Mouse (Mus musculus) myocyte (in vitro differentiated cells): ENCODE data around the gene Ankrd6. TPM values are rescaled to one million over a fixed set of nuclear protein-coding genes. Genes with fewer than 3 reads are reported as not detected.

Source experiments
- H3K27me3 ChIP-seq: one replicate; pipeline ENCODE4 v1.6.1; 2011; ENCODE audit not compliant: control insufficient read depth, insufficient read depth, insufficient read length
- H3K36me3 ChIP-seq: one replicate; pipeline ENCODE4 v1.6.1; 2011; ENCODE audit not compliant: control insufficient read depth, insufficient read depth
- H3K4me2 ChIP-seq: one replicate; pipeline ENCODE4 v1.6.1; 2011; ENCODE audit warnings: low read depth, control low read depth
- H3K4me3 ChIP-seq: one replicate; pipeline ENCODE4 v1.5.1; 2011; ENCODE audit warnings: mild to moderate bottlenecking, control low read depth, moderate library complexity
- H3K79me2 ChIP-seq: one replicate; pipeline ENCODE4 v1.6.1; 2011; ENCODE audit not compliant: control insufficient read depth, insufficient read depth
- H3ac ChIP-seq: one replicate; pipeline ENCODE4 v1.6.1; 2011; ENCODE audit not compliant: control insufficient read depth, insufficient read length
- CEBPB ChIP-seq: IDR thresholded peaks from 2 replicates; pipeline ENCODE4 v1.6.1; 2011; ENCODE audit warnings: mild to moderate bottlenecking, moderate library complexity; ENCODE audit not compliant: poor library complexity, insufficient read depth, severe bottlenecking
- E2F4 ChIP-seq: IDR thresholded peaks from one replicate; pipeline ENCODE4 v1.6.1; 2011; ENCODE audit warnings: mild to moderate bottlenecking, control low read depth, moderate library complexity; ENCODE audit not compliant: insufficient read depth
- MAX ChIP-seq: IDR thresholded peaks from one replicate; pipeline ENCODE4 v1.6.1; 2011; ENCODE audit warnings: low read depth, mild to moderate bottlenecking, control low read depth
- MYOD1 ChIP-seq, 3 experiments: IDR thresholded peaks; one replicate each; pipeline ENCODE4 v1.6.1; 2011; ENCODE audit warnings: control low read depth in 2 of 3, low read depth in 2 of 3, mild to moderate bottlenecking in 2 of 3, moderate library complexity in 1 of 3; ENCODE audit not compliant: insufficient read length in 2 of 3, control insufficient read depth in 1 of 3
- MYOG ChIP-seq, 3 experiments: IDR thresholded peaks; one replicate each; pipeline ENCODE4 v1.6.1; 2011; ENCODE audit warnings: control low read depth in 2 of 3, low read depth in 2 of 3, mild to moderate bottlenecking in 2 of 3; ENCODE audit not compliant: insufficient read length in 2 of 3, control insufficient read depth in 1 of 3, insufficient read depth in 1 of 3
- POLR2A ChIP-seq: IDR thresholded peaks from one replicate; pipeline ENCODE4 v1.6.1; 2011; ENCODE audit warnings: low read depth, mild to moderate bottlenecking, control low read depth, moderate library complexity; ENCODE audit not compliant: insufficient read length
- POLR2AphosphoS2 ChIP-seq: IDR thresholded peaks from one replicate; pipeline ENCODE4 v1.6.1; 2011; ENCODE audit warnings: low read depth, control low read depth; ENCODE audit not compliant: insufficient read length
- REST ChIP-seq: IDR thresholded peaks from one replicate; pipeline ENCODE4 v1.6.1; 2011; ENCODE audit warnings: mild to moderate bottlenecking, control low read depth, moderate library complexity; ENCODE audit not compliant: insufficient read depth, insufficient read length
- SRF ChIP-seq: IDR thresholded peaks from one replicate; pipeline ENCODE4 v1.6.1; 2011; ENCODE audit warnings: low read depth; ENCODE audit not compliant: control insufficient read depth, insufficient read length
- TCF12 ChIP-seq: IDR thresholded peaks from one replicate; pipeline ENCODE4 v1.6.1; 2011; ENCODE audit warnings: mild to moderate bottlenecking, control low read depth; ENCODE audit not compliant: poor library complexity, insufficient read depth, severe bottlenecking
- TCF3 ChIP-seq: IDR thresholded peaks from one replicate; pipeline ENCODE4 v1.6.1; 2011; ENCODE audit warnings: low read depth, control low read depth; ENCODE audit not compliant: insufficient read length
- USF1 ChIP-seq: IDR thresholded peaks from one replicate; pipeline ENCODE4 v1.6.1; 2011; ENCODE audit warnings: low read depth, mild to moderate bottlenecking, control low read depth, moderate library complexity
- polyA plus RNA-seq: library from polyadenylated mRNA; unstranded; fragments of >200 nt; fragmentation: generic; extraction: Trizol; gene quantifications from one replicate; pipeline ENCODE4 v1.2.1, GENCODE M21; 2012; ENCODE audit warnings: missing spikeins

Ankrd6 gene
- polyA plus RNA-seq, 1 experiment: 0.31 TPM

- Histone ChIP-seq H3K4me3 (no peak overlapping the region), H3K4me2 (no peak overlapping the region), H3K79me2 (no peaks in the 10 kb centered on the region)
Measured at GRCm38 (mm10) chr4:32956423-32956822, 5.8 kb upstream of the Ankrd6 start.

DNA sequence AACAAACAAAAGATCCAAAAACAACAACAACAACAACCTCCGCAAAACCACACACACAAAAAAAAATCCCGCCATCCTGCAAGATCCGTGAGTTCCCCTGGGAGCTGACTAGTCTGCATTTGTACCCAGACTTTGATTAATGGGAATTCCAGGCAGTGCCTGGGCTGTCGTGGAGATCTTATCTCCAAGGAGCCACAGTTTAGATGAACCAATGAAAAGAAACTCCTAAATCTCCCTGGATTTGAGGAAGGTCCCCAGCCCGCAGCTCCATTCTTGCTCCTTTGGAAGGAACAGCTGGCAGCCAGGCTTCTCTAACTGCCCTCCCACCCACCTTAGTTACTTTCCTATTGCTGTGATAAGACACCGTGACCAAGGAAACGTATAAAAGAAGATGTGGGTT lies 2.0 kb upstream of the Ankrd6 start:
- no peaks in the 10 kb centered on the region for H3K36me3 ChIP-seq
- no peaks in the 10 kb centered on the region for H3K27me3 ChIP-seq
- TF ChIP-seq POLR2A (no peak), SRF (no peak), REST (no peak), MYOD1 (IDR thresholded peaks at IDR 0.05; ENCODE audit: control insufficient read depth in 1 of 3, insufficient read length in 2 of 3, low read depth in 2 of 3) (no peak), MYOG (IDR thresholded peaks at IDR 0.05; ENCODE audit: control insufficient read depth in 1 of 3, insufficient read depth in 1 of 3, insufficient read length in 2 of 3, low read depth in 2 of 3) (no peak), POLR2AphosphoS2 (no peak), USF1 (no peak), E2F4 (no peak), TCF12 (no peak), MAX (no peak), CEBPB (no peak), TCF3 (no peak)
- H3ac ChIP-seq: no peak overlapping the region
- H3K4me3 ChIP-seq: no peak overlapping the region
- H3K4me2 ChIP-seq: peak overlapping the region; percentile 50
- no peaks in the 10 kb centered on the region for H3K79me2 ChIP-seq

More at GRCm38 (mm10) chr4:32956423-32956822, 5.8 kb upstream of the Ankrd6 start:
- no peak overlapping the region for H3ac ChIP-seq
- H3K36me3 ChIP-seq: no peaks in the 10 kb centered on the region
- TF ChIP-seq MYOD1 (IDR thresholded peaks at IDR 0.05; ENCODE audit: control insufficient read depth in 1 of 3, insufficient read length in 2 of 3, low read depth in 2 of 3) (no peak), USF1 (no peak), POLR2A (no peak), REST (no peak), MYOG (IDR thresholded peaks at IDR 0.05; ENCODE audit: control insufficient read depth in 1 of 3, insufficient read depth in 1 of 3, insufficient read length in 2 of 3, low read depth in 2 of 3) (no peak), TCF3 (no peak), E2F4 (no peak), POLR2AphosphoS2 (no peak)
- no peaks in the 10 kb centered on the region for H3K27me3 ChIP-seq

DNA sequence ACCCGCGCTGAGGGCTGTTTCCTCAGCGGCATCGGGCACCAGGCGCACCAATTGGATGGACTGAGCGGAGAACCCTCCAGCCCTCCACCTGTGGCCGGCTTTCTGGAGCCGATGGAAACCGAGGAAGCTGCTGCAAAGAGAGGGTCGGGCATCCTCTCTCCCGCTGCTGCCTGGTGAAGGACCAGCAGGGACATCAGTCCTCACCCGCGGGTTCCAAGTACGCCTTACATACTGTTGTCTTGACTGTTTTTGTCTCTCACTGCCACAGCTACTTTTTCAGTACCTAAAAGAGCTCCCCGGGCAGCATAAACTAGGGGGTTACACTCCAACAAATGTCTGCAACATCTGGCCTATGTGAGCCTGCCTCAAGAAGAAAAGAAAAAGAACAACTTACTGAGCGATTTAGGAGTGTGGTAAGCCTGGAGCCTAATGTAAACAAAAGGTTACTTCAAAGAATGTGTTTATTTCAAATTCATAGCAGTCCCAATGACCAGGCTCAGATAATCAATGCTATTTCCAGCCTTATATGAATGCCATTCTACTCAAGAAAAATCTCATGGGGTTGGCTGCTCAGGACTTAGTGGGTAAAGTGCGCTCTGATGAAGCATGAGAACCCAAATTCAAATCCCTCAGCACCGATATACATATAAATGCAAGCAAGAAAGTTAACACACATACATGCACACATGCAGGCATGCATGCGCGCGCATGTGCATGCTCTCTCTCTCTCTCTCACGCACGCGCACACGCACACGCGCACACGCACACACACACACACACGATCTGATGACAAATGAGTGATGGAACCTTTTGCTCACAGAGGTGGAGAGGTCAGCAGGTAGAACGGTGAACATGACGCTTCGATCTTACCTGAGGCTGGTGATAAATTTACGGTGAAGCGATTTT lies 647 bp upstream of the Ankrd6 start:
- Histone ChIP-seq H3K4me3 (peak overlapping the region; percentile 15), H3K4me2 (peak overlapping the region; percentile 65), H3K36me3 (no peaks in the 10 kb centered on the region), H3ac (peak overlapping the region; percentile 4), H3K79me2 (no peaks in the 10 kb centered on the region), H3K27me3 (no peaks in the 10 kb centered on the region)
- no peak for TF ChIP-seq E2F4
- no peak for TF ChIP-seq REST
- no peak for TF ChIP-seq USF1
- TF ChIP-seq TCF3: no peak
- no peak for TF ChIP-seq CEBPB
- TF ChIP-seq POLR2A: no peak
- no peak for TF ChIP-seq MYOG (IDR thresholded peaks at IDR 0.05; ENCODE audit: control insufficient read depth in 1 of 3, insufficient read depth in 1 of 3, insufficient read length in 2 of 3, low read depth in 2 of 3)
- TF ChIP-seq TCF12: no peak
- no peak for TF ChIP-seq SRF
- TF ChIP-seq POLR2AphosphoS2: no peak
- no peak for TF ChIP-seq MYOD1 (IDR thresholded peaks at IDR 0.05; ENCODE audit: control insufficient read depth in 1 of 3, insufficient read length in 2 of 3, low read depth in 2 of 3)
- TF ChIP-seq MAX: no peak

GRCm38 (mm10) chr4:32948696-32949095 lies 1.9 kb downstream of the Ankrd6 start:
- no peak overlapping the region for H3K4me2 ChIP-seq

More at GRCm38 (mm10) chr4:32948696-32949095, 1.9 kb downstream of the Ankrd6 start:
- H3ac ChIP-seq: no peak overlapping the region
- H3K4me3 ChIP-seq: no peak overlapping the region
- no peak for TF ChIP-seq TCF12
- TF ChIP-seq MYOD1 (IDR thresholded peaks at IDR 0.05; ENCODE audit: control insufficient read depth in 1 of 3, insufficient read length in 2 of 3, low read depth in 2 of 3): no peak
- TF ChIP-seq POLR2AphosphoS2: no peak
- TF ChIP-seq USF1: no peak
- no peak for TF ChIP-seq SRF
- TF ChIP-seq MYOG (IDR thresholded peaks at IDR 0.05; ENCODE audit: control insufficient read depth in 1 of 3, insufficient read depth in 1 of 3, insufficient read length in 2 of 3, low read depth in 2 of 3): no peak
- no peak for TF ChIP-seq MAX
- no peak for TF ChIP-seq POLR2A
- no peak for TF ChIP-seq CEBPB
- no peak for TF ChIP-seq REST
- TF ChIP-seq E2F4: no peak
- no peaks in the 10 kb centered on the region for H3K79me2 ChIP-seq
- no peaks in the 10 kb centered on the region for H3K36me3 ChIP-seq
- H3K27me3 ChIP-seq: no peaks in the 10 kb centered on the region
